11 mouse cellular contexts compared by ENCODE assay signal in genomic region chr14:25423721-25424443, GRCm38 (mm10).
"Had no signal": no experiment of that assay in that cellular context is flagged by ENCODE, and none has a peak within 500 bp of the region (broad histone marks: within the 10 kb centered on the region; RNA-seq: fewer than 3 reads in every experiment).

No protein-coding gene starts in this region.

- H3K27me3 ChIP-seq: limb, embryonic 13.5 days; neural tube, embryonic 12.5 days; stomach, embryonic 15.5 days had no signal

- H3K36me3 ChIP-seq: limb, embryonic 13.5 days; neural tube, embryonic 12.5 days; stomach, embryonic 15.5 days had no signal

- H3K27ac ChIP-seq: limb, embryonic 13.5 days; neural tube, embryonic 12.5 days; stomach, embryonic 15.5 days had no signal

- H3K9me3 ChIP-seq: limb, embryonic 13.5 days; neural tube, embryonic 12.5 days; stomach, embryonic 15.5 days had no signal

- H3K9ac ChIP-seq: limb, embryonic 13.5 days; neural tube, embryonic 12.5 days; stomach, embryonic 15.5 days had no signal

- ATAC-seq: intestine, postnatal 0 days had no signal

- H3K4me2 ChIP-seq: limb, embryonic 13.5 days; neural tube, embryonic 12.5 days; stomach, embryonic 15.5 days had no signal

- H3K4me3 ChIP-seq: limb, embryonic 13.5 days; neural tube, embryonic 12.5 days; stomach, embryonic 15.5 days had no signal

- DNase-seq: kidney, adult 8-10 months; lung, adult 18-20 months; lung, postnatal 36 days; midbrain, embryonic 14.5 days; right cerebral cortex, postnatal 4 days; spleen, adult 18-20 months; thymus, postnatal 4 days had no signal
